Mouse (Mus musculus) hindbrain, embryonic 15.5 days (tissue): Measurements from ENCODE around the gene Slc35f5. TPM values are rescaled to one million over a fixed set of nuclear protein-coding genes. Genes with fewer than 3 reads are reported as not detected.

Experiments used
- ATAC-seq: fragments of 200-750 bp; cut with Nextera tagmentation; 2 replicates; pipeline ENCODE4 v1.8.0; 2017; ENCODE audit warnings: low read depth, moderate number of reproducible peaks, moderate TSS enrichment; ENCODE audit not compliant: low FRiP score
- H3K27ac ChIP-seq: fragments of 300-500 bp; sonication (generic); replicated peaks from 2 replicates; pipeline ENCODE4 v1.5.1; 2015; ENCODE audit warnings: mild to moderate bottlenecking, inconsistent platforms
- H3K27me3 ChIP-seq: fragments of 300-500 bp; sonication (generic); 2 replicates; pipeline ENCODE4 v1.6.1; 2015; ENCODE audit warnings: control low read depth, inconsistent platforms
- H3K36me3 ChIP-seq: fragments of 300-500 bp; sonication (generic); 2 replicates; pipeline ENCODE4 v1.6.1; 2015; ENCODE audit warnings: control low read depth, inconsistent platforms
- H3K4me1 ChIP-seq: fragments of 300-500 bp; sonication (generic); replicated peaks from 2 replicates; pipeline ENCODE4 v1.6.1; 2015; ENCODE audit warnings: control low read depth, inconsistent platforms
- H3K4me2 ChIP-seq: fragments of 300-500 bp; sonication (generic); 2 replicates; pipeline ENCODE4 v1.6.1; 2015; ENCODE audit warnings: moderate library complexity, mild to moderate bottlenecking, inconsistent platforms
- H3K4me3 ChIP-seq: fragments of 300-500 bp; sonication (generic); 2 replicates; pipeline ENCODE4 v1.5.1; 2015; ENCODE audit warnings: mild to moderate bottlenecking, inconsistent platforms
- H3K9ac ChIP-seq: fragments of 300-500 bp; sonication (generic); 2 replicates; pipeline ENCODE4 v1.6.1; 2015; ENCODE audit warnings: inconsistent platforms
- H3K9me3 ChIP-seq: fragments of 300-500 bp; sonication (generic); 2 replicates; pipeline ENCODE4 v1.6.1; 2016; ENCODE audit warnings: control low read depth, inconsistent platforms
- WGBS: fragments of 180-500 bp; shearing (Covaris S2); methylation state at CpG from one replicate; pipeline ENCODE4 v1.1.7; 2015; 5-methylcytosine and 5-hydroxymethylcytosine counted together
- polyA plus RNA-seq: library from polyadenylated mRNA; unstranded; fragments of >200 nt; fragmentation: Nextera tagmentation; extraction: Ambion mirVana; gene quantifications from 2 replicates; pipeline ENCODE4 v1.2.1, GENCODE M21; 2015

Slc35f5 gene
- polyA plus RNA-seq, 1 experiment from 2014 or later, result 34.8 TPM

DNA sequence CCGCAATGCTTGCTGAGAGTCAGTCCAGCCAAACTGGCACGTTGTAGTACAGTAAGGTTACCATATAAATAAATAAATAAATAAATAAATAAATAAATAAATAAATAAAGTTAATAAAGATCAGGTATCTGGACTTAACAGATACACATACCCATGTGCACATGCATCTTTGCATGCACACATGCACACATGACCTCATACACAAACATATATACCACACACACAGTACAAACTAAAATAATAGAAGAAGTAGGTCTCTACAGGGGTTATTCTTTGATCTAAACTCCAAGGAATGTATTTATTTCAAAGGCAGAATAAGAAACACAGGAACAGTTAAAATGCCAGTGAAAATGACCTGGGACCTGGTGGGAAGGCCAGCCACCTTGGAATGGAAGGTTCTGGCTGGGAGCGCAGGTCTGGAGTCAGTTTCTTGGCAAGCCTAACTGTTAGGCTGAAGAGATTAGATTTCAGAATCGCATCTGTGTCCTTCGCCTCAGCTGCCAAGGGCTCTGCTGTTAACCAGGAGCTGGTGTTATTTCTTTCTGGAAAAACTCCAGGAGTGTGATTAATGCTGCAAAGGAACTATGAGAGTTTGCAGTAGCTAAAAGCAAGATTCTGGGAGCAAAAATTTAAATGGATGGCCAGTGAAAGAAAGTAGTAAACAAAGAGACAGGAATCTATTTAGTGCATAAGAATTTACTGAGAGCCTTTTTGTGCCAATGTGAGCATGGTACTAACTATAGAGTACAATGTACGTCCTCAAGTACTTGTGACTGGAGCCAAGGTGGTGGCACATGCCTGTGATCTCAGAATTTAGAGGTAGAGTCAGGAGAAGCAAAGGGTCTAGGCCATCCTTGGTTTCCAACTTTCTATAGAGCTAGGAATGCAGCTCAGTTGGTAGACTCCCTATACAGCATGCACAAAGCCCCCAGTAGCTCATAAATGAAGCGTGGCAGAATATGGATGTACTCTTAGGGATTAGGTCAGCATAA, 18.1 kb upstream of the Slc35f5 start:
- ATAC-seq, result no peak
- Histone ChIP-seq H3K27me3 (no peaks in the 10 kb centered on the region), H3K4me3 (no peak overlapping the region), H3K36me3 (no peaks in the 10 kb centered on the region), H3K4me1 (no peaks in the 10 kb centered on the region), H3K9ac (no peak overlapping the region), H3K4me2 (no peak overlapping the region), H3K27ac (0 out of 2 replicates have a peak overlapping the region, but pooled peaks have one; percentile 6), H3K9me3 (no peaks in the 10 kb centered on the region)
- 77% methylated on average over 7 of the region's 7 CpGs for WGBS

DNA sequence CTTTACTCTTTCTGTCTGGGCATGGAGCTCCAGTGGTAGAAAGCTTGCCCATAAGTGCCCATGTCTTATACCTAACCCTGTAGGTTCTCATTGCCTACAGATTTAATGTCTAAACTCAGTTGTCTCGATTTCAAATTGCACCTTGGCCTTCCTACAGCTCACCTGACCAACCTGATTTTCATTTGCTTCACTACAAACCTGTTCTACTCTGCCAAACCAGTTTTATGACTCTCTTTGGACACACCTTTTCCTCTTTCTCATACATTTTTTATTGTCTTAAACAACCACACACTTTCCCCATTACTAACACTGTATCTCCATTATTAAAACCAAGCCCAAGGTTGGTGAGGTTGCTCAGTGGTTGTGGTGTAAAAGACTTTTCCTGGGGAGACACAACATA, 10.5 kb upstream of the Slc35f5 start:
- Histone ChIP-seq H3K9ac (no peak overlapping the region), H3K36me3 (no peaks in the 10 kb centered on the region), H3K4me3 (no peak overlapping the region), H3K4me1 (no peaks in the 10 kb centered on the region), H3K27ac (no peak overlapping the region), H3K27me3 (no peaks in the 10 kb centered on the region), H3K9me3 (no peaks in the 10 kb centered on the region), H3K4me2 (no peak overlapping the region)
- 29% methylated on average over 1 of the region's 1 CpGs for WGBS
- no peak for ATAC-seq

- Histone ChIP-seq H3K27ac (no peak overlapping the region), H3K9ac (no peak overlapping the region), H3K4me3 (no peak overlapping the region), H3K9me3 (no peaks in the 10 kb centered on the region), H3K27me3 (no peaks in the 10 kb centered on the region), H3K4me1 (no peaks in the 10 kb centered on the region), H3K36me3 (no peaks in the 10 kb centered on the region), H3K4me2 (no peak overlapping the region)
- WGBS, result 87% methylated on average over 1 of the region's 1 CpGs
- ATAC-seq, result no peak
Measured at GRCm38 (mm10) chr1:125550359-125550758, 10.0 kb upstream of the Slc35f5 start.

DNA sequence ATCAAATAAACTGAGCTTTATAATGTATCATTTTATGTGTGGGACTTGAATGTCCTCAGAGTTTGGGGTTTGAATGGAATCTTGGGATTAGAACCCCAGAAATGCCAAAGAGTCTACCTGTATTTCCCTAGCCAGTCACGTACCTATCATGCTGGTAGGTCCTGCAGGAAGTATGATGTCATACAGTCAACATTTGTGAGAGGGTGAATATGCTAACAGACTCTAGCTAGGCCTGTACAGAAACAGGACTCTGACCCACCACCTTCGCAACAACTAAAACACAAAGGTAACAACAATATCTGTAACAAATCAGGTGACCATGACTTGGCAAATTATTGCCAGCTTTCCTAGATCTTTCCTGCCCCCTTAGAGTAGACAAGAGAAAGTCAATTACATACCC, 8.8 kb upstream of the Slc35f5 start:
- Histone ChIP-seq H3K4me3 (no peak overlapping the region), H3K9me3 (no peaks in the 10 kb centered on the region), H3K9ac (no peak overlapping the region), H3K4me2 (no peak overlapping the region), H3K27ac (no peak overlapping the region), H3K4me1 (no peaks in the 10 kb centered on the region), H3K36me3 (no peaks in the 10 kb centered on the region), H3K27me3 (no peaks in the 10 kb centered on the region)
- ATAC-seq, result no peak
- whole genome bisulfite sequencing, result 95% methylated on average over 2 of the region's 2 CpGs

GRCm38 (mm10) chr1:125559261-125559660, 1.1 kb upstream of the Slc35f5 start:
- Histone ChIP-seq H3K9me3 (no peaks in the 10 kb centered on the region), H3K36me3 (no peaks in the 10 kb centered on the region), H3K4me2 (no peak overlapping the region), H3K4me1 (peaks cover 19% of the 10 kb centered on the region), H3K9ac (no peak overlapping the region), H3K4me3 (no peak overlapping the region), H3K27ac (no peak overlapping the region), H3K27me3 (no peaks in the 10 kb centered on the region)
- no peak for ATAC-seq
- 80% methylated on average over 3 of the region's 3 CpGs for WGBS

DNA sequence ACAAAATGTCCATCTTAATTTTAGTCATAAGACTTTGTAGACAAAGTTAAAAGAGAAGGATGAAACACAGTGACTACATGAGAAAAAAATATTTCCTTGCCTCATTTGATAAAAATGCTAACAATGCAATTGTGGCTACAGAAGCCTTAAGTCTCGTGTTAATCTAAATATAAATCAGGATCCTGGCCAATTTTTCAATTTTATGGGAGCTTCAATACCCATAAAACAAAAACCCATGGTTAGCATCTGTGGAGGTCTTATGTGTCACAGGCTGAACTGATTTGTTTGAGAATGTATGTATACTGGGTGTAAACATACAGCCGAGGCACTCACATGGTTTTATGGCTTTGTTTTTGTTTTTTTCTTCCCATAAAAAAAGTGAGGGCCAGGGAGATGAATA, 674 bp upstream of the Slc35f5 start:
- 24% methylated on average over 2 of the region's 2 CpGs for WGBS
- H3K4me2 ChIP-seq, result peak overlapping the region; percentile 69
- no peak for ATAC-seq
- H3K36me3 ChIP-seq, result no peaks in the 10 kb centered on the region
- no peaks in the 10 kb centered on the region for H3K27me3 ChIP-seq
- H3K9me3 ChIP-seq, result no peaks in the 10 kb centered on the region
- peak overlapping the region; percentile 92 for H3K9ac ChIP-seq
- H3K4me3 ChIP-seq, result peak overlapping the region; percentile 92
- H3K4me1 ChIP-seq, result peaks cover 19% of the 10 kb centered on the region
- H3K27ac ChIP-seq, result peak overlapping the region; percentile 97

DNA sequence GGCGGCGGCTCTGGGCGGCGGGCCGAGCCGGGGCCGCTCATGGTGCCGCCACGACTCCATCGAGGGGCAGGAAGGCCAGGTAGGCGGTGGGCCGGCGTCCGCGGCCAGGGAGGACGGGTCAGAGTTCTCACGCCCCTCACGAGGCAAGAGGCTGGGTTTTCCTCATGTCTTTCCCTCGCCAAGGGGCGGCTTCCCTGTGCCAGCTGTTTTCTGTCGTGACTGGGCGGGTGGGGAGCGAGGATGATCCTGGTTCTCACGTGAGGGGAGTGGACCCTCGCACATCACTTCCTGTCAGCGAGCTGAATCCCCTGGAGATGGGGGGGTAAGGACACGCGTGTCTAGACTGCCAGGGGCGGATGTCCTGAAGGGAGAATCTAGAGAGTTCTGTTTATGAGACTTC, 811 bp downstream of the Slc35f5 start:
- H3K4me2 ChIP-seq, result peak overlapping the region; percentile 69
- peak overlapping the region; percentile 97 for H3K27ac ChIP-seq
- no peaks in the 10 kb centered on the region for H3K36me3 ChIP-seq
- H3K27me3 ChIP-seq, result no peaks in the 10 kb centered on the region
- ATAC-seq, result peak; percentile 49
- H3K4me3 ChIP-seq, result peak overlapping the region; percentile 92
- no peaks in the 10 kb centered on the region for H3K9me3 ChIP-seq
- under 1% methylated on average over 26 of the region's 29 CpGs for WGBS
- peaks cover 19% of the 10 kb centered on the region for H3K4me1 ChIP-seq
- H3K9ac ChIP-seq, result peak overlapping the region; percentile 92

- peak overlapping the region; percentile 92 for H3K9ac ChIP-seq
- 74% methylated on average over 4 of the region's 4 CpGs for WGBS
- H3K27me3 ChIP-seq, result no peaks in the 10 kb centered on the region
- H3K27ac ChIP-seq, result no peak overlapping the region
- H3K4me3 ChIP-seq, result peak overlapping the region; percentile 92
- no peaks in the 10 kb centered on the region for H3K36me3 ChIP-seq
- no peaks in the 10 kb centered on the region for H3K9me3 ChIP-seq
- H3K4me1 ChIP-seq, result peaks cover 19% of the 10 kb centered on the region
- H3K4me2 ChIP-seq, result peak overlapping the region; percentile 69
- ATAC-seq, result no peak
Measured at GRCm38 (mm10) chr1:125561841-125562240, 1.4 kb downstream of the Slc35f5 start.

- Histone ChIP-seq H3K4me3 (no peak overlapping the region), H3K9ac (no peak overlapping the region), H3K36me3 (peaks cover 36% of the 10 kb centered on the region), H3K9me3 (no peaks in the 10 kb centered on the region), H3K27ac (no peak overlapping the region), H3K4me2 (no peak overlapping the region), H3K4me1 (no peaks in the 10 kb centered on the region), H3K27me3 (no peaks in the 10 kb centered on the region)
- no peak for ATAC-seq
- 91% methylated on average over 4 of the region's 4 CpGs for WGBS
Measured at GRCm38 (mm10) chr1:125568126-125568525, 7.7 kb downstream of the Slc35f5 start.

- Histone ChIP-seq H3K9ac (no peak overlapping the region), H3K27me3 (no peaks in the 10 kb centered on the region), H3K27ac (no peak overlapping the region), H3K4me1 (no peaks in the 10 kb centered on the region), H3K4me3 (no peak overlapping the region), H3K36me3 (peaks cover 65% of the 10 kb centered on the region), H3K4me2 (no peak overlapping the region), H3K9me3 (no peaks in the 10 kb centered on the region)
- WGBS, result 78% methylated on average over 2 of the region's 2 CpGs
- ATAC-seq, result no peak
Measured at GRCm38 (mm10) chr1:125574219-125574618, 13.8 kb downstream of the Slc35f5 start.

- Histone ChIP-seq H3K9ac (no peak overlapping the region), H3K4me2 (no peak overlapping the region), H3K36me3 (peaks cover 59% of the 10 kb centered on the region), H3K27ac (no peak overlapping the region), H3K27me3 (no peaks in the 10 kb centered on the region), H3K4me1 (no peaks in the 10 kb centered on the region), H3K9me3 (no peaks in the 10 kb centered on the region), H3K4me3 (no peak overlapping the region)
- no peak for ATAC-seq
- 90% methylated on average over 10 of the region's 10 CpGs for WGBS
Measured at GRCm38 (mm10) chr1:125575458-125576114, 15.2 kb downstream of the Slc35f5 start.

- ATAC-seq, result no peak
- Histone ChIP-seq H3K27me3 (no peaks in the 10 kb centered on the region), H3K27ac (no peak overlapping the region), H3K9me3 (no peaks in the 10 kb centered on the region), H3K4me2 (no peak overlapping the region), H3K36me3 (peaks cover 63% of the 10 kb centered on the region), H3K9ac (no peak overlapping the region), H3K4me1 (no peaks in the 10 kb centered on the region), H3K4me3 (no peak overlapping the region)
Measured at GRCm38 (mm10) chr1:125576965-125577364, 16.6 kb downstream of the Slc35f5 start.
